16 mouse cellular contexts compared by ENCODE assay signal in the genomic region with DNA sequence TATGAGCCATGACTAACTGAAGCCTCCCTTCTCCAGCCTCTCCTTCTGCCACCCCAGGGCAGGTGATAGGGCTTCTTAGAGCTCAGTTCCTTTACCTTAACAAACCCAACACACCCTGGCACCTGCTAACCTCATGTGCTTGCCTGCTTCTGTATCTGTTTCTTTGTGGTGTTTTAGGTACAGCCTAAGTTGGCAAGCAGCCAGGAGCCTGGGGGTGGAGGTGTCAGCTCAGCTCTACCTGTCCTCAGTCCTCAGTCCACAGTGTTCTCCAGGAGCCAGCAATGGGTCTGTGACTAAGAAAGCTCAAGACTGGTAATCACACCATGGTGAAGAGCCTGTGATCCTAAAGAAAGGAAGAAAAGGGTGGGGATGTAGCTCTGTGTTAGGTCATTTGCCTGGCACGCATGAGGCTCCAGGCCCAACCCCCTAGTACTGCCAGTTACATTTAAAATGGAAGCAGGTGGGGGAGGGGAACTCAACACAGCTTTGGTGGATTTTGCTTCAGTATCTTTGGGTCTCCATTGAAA. TPM values are rescaled to one million over a fixed set of nuclear protein-coding genes. Genes with fewer than 3 reads are reported as not detected.
DNase-seq lines count a peak whose midpoint lies in the region; ATAC-seq and TF ChIP-seq lines count a peak whose summit lies in the region.
"Had no signal": no experiment of that assay in that cellular context is flagged by ENCODE, and none has a peak within 500 bp of the region (broad histone marks: within the 10 kb centered on the region; RNA-seq: fewer than 3 reads in every experiment).

No protein-coding gene starts in this region.

- no peaks in the 10 kb centered on the region for H3K9me3 ChIP-seq in lung, postnatal 0 days (ENCODE audit: low read length)
- H3K9me3 ChIP-seq: hindbrain, embryonic 12.5 days; limb, embryonic 15.5 days; midbrain, embryonic 10.5 days; neural tube, embryonic 12.5 days had no signal

- no peak for ATAC-seq in lung, postnatal 0 days
- no peak for ATAC-seq in inflammation-experienced regulatory T-cells, adult 6 months
- ATAC-seq: Patski had no signal

- no peak for TF ChIP-seq POLR2A in lung, adult 2 months (IDR thresholded peaks at IDR 0.05; ENCODE audit: borderline replicate concordance, extremely low read depth, low read depth, low read length)
- no peak for TF ChIP-seq POLR2A in thymus, adult 2 months (IDR thresholded peaks at IDR 0.05; ENCODE audit: control insufficient read depth, extremely low read depth, insufficient read depth, low read length, poor library complexity)

- TF ChIP-seq EP300 in lung, postnatal 0 days (IDR thresholded peaks at IDR 0.05): 0 out of 2 replicates have a peak, but pooled peaks have one; percentile 11

- 38% methylated on average over 1 of the region's 1 CpGs for WGBS in lung, postnatal 0 days
- 31% methylated on average over 1 of the region's 1 CpGs for WGBS in lung, adult 2 months
- WGBS in thymus, adult 2 months: 78% methylated on average over 1 of the region's 1 CpGs

- H3K27ac ChIP-seq in lung, postnatal 0 days (ENCODE audit: low read length): peak overlapping the region; percentile 26; the same call in 1 of the 2 replicates
- H3K27ac ChIP-seq in thymus, adult 2 months (ENCODE audit: control insufficient read depth, insufficient read depth, low read length): peak overlapping the region; percentile 36
- H3K27ac ChIP-seq: hindbrain, embryonic 12.5 days; limb, embryonic 15.5 days; midbrain, embryonic 10.5 days; neural tube, embryonic 12.5 days had no signal

- no peak for TF ChIP-seq CTCF in lung, postnatal 0 days (IDR thresholded peaks at IDR 0.05)
- no peak for TF ChIP-seq CTCF in lung, adult 2 months (IDR thresholded peaks at IDR 0.05; ENCODE audit: insufficient read depth, low read length)
- TF ChIP-seq CTCF in thymus, adult 2 months (IDR thresholded peaks at IDR 0.05; ENCODE audit: borderline replicate concordance, control insufficient read depth, extremely low read depth, insufficient read depth, low read length, poor library complexity): no peak

- H3K9ac ChIP-seq in lung, postnatal 0 days (replicated peaks; ENCODE audit: low read depth): no peak overlapping the region
- H3K9ac ChIP-seq: hindbrain, embryonic 12.5 days; limb, embryonic 15.5 days; neural tube, embryonic 12.5 days had no signal

- H3K4me2 ChIP-seq in lung, postnatal 0 days (replicated peaks; ENCODE audit: low read depth, low read length): no peak overlapping the region
- H3K4me2 ChIP-seq: hindbrain, embryonic 12.5 days; limb, embryonic 15.5 days; neural tube, embryonic 12.5 days had no signal

- H3K36me3 ChIP-seq in lung, postnatal 0 days (ENCODE audit: insufficient read depth, low read length): no peaks in the 10 kb centered on the region
- no peaks in the 10 kb centered on the region for H3K36me3 ChIP-seq in thymus, adult 2 months (ENCODE audit: control insufficient read depth, insufficient read depth, low read length)
- H3K36me3 ChIP-seq: hindbrain, embryonic 12.5 days; limb, embryonic 15.5 days; midbrain, embryonic 10.5 days; neural tube, embryonic 12.5 days had no signal

- H3K27me3 ChIP-seq in lung, postnatal 0 days (replicated peaks; ENCODE audit: insufficient read depth, low read length): no peaks in the 10 kb centered on the region
- no peaks in the 10 kb centered on the region for H3K27me3 ChIP-seq in thymus, adult 2 months (ENCODE audit: control insufficient read depth, insufficient read depth, low read length)
- H3K27me3 ChIP-seq: limb, embryonic 15.5 days; neural tube, embryonic 12.5 days; Patski had no signal

- DNase-seq in cerebellum, adult 11-12 months: peak; percentile 71
- DNase-seq in cerebellum, adult 11 months: no peak
- DNase-seq in lung, postnatal 0 days (ENCODE audit: low spot score): peak; percentile 47
- no peak for DNase-seq in lung, adult 2 months
- peak; percentile 54 to 76 for DNase-seq in cerebellum, postnatal 25 days
- peak; percentile 59 for DNase-seq in thymus, adult 2 months
- no peak for DNase-seq in adrenal gland, adult 8-10 months
- DNase-seq: embryo, embryonic 11 days; layer of hippocampus, postnatal 36 days; right cerebral cortex, adult 18-20 months had no signal

- no peak overlapping the region for H3K4me3 ChIP-seq in lung, postnatal 0 days (ENCODE audit: low read depth, low read length)
- no peak overlapping the region for H3K4me3 ChIP-seq in lung, adult 2 months (replicated peaks; ENCODE audit: extremely low read depth, low read depth, low read length)
- no peak overlapping the region for H3K4me3 ChIP-seq in thymus, adult 2 months (ENCODE audit: control insufficient read depth, insufficient read depth, low read length)
- H3K4me3 ChIP-seq: hindbrain, embryonic 12.5 days; limb, embryonic 15.5 days; midbrain, embryonic 10.5 days; neural tube, embryonic 12.5 days had no signal

- H3K4me1 ChIP-seq in lung, postnatal 0 days (ENCODE audit: insufficient read depth, low read depth, low read length): peaks cover 27% of the 10 kb centered on the region; the same call in 1 of the 2 replicates
- H3K4me1 ChIP-seq in lung, adult 2 months (ENCODE audit: control insufficient read depth, insufficient read depth, low read length): peaks cover 43% of the 10 kb centered on the region
- H3K4me1 ChIP-seq in thymus, adult 2 months (replicated peaks; ENCODE audit: control insufficient read depth, insufficient read depth, low read length): peaks cover 51% of the 10 kb centered on the region

RNA-seq across cellular contexts. Expression of a gene that starts 4.0 kb away (rescaled TPM):
- 127 and 145 TPM in 2 replicates for polyA plus RNA-seq in lung, postnatal 0 days (2015; fragmentation: Nextera tagmentation; extraction: Ambion mirVana)
- 188 and 222 TPM in 2 replicates for polyA plus RNA-seq in lung, adult 2 months (2012; rRNA removed)
- 322 and 334 TPM in 2 replicates for polyA plus RNA-seq in thymus, adult 2 months (2012; rRNA removed)
- total RNA-seq in adrenal gland, adult 8-10 months (2022): 10 to 100 TPM; 18.8 to 34.0 (median 25.4) TPM
- polyA plus RNA-seq in inflammation-experienced regulatory T-cells, adult 6 months (2017; shearing (Covaris generic)): 100 to 1,000 TPM in 1 of 3 experiments, 10 to 100 TPM in 2; 55.6 to 103 (median 69.5) TPM

Comparison
In these comparisons a context has a peak if more than half of its experiments do, and no peak if none do; other contexts are left out.
1. DNase-seq: peak in cerebellum, adult 11-12 months (single experiment), lung, postnatal 0 days (single experiment), cerebellum, postnatal 25 days (2 of 2) and thymus, adult 2 months (single experiment); none in cerebellum, adult 11 months (single experiment), lung, adult 2 months (single experiment) and adrenal gland, adult 8-10 months (single experiment).